Mouse (Mus musculus) hindbrain, embryonic 11.5 days (tissue): ENCODE data around the gene Muc1. TPM values are rescaled to one million over a fixed set of nuclear protein-coding genes. Genes with fewer than 3 reads are reported as not detected.

Experiments used
- ATAC-seq: fragments of 200-750 bp; cut with Nextera tagmentation; 2 replicates; pipeline ENCODE4 v1.8.0; 2017; ENCODE audit warnings: mild to moderate bottlenecking, moderate TSS enrichment, moderate library complexity; ENCODE audit not compliant: low FRiP score
- DNase-seq: peaks from one replicate; pipeline ENCODE4 v3.0.0-alpha.2; 2015; ENCODE audit warnings: low spot score
- H3K27ac ChIP-seq: fragments of 300-500 bp; sonication (generic); 2 replicates; pipeline ENCODE4 v1.5.1; 2014; ENCODE audit warnings: mild to moderate bottlenecking, low read depth, low read length
- H3K27me3 ChIP-seq: fragments of 300-500 bp; sonication (generic); 2 replicates; pipeline ENCODE4 v1.6.1; 2014; ENCODE audit warnings: mild to moderate bottlenecking, low read length, moderate library complexity, mixed read lengths; ENCODE audit not compliant: control insufficient read depth, insufficient read depth
- H3K36me3 ChIP-seq: fragments of 300-500 bp; sonication (generic); 2 replicates; pipeline ENCODE4 v1.6.1; 2014; ENCODE audit warnings: mild to moderate bottlenecking, low read length, moderate library complexity, mixed read lengths; ENCODE audit not compliant: control insufficient read depth, insufficient read depth
- H3K4me1 ChIP-seq: fragments of 300-500 bp; sonication (generic); replicated peaks from 2 replicates; pipeline ENCODE4 v1.6.1; 2014; ENCODE audit warnings: low read length, mixed read lengths; ENCODE audit not compliant: control insufficient read depth, insufficient read depth
- H3K4me2 ChIP-seq: fragments of 300-500 bp; sonication (generic); replicated peaks from 2 replicates; pipeline ENCODE4 v1.6.1; 2014; ENCODE audit warnings: mild to moderate bottlenecking, low read depth, low read length
- H3K4me3 ChIP-seq: fragments of 300-500 bp; sonication (generic); 2 replicates; pipeline ENCODE4 v1.5.1; 2014; ENCODE audit warnings: low read depth, low read length
- H3K9ac ChIP-seq: fragments of 300-500 bp; sonication (generic); 2 replicates; pipeline ENCODE4 v1.6.1; 2014; ENCODE audit warnings: low read depth, low read length
- H3K9me3 ChIP-seq: fragments of 300-500 bp; sonication (generic); 2 replicates; pipeline ENCODE4 v1.6.1; 2016; ENCODE audit warnings: low read length; ENCODE audit not compliant: control insufficient read depth
- WGBS: fragments of 180-500 bp; shearing (Covaris S2); extraction: QIAGEN DNeasy Blood & Tissue Kit; methylation state at CpG from one replicate; pipeline ENCODE4 v1.1.7; 2014; 5-methylcytosine and 5-hydroxymethylcytosine counted together
- polyA plus RNA-seq: library from polyadenylated mRNA; unstranded; fragments of >200 nt; fragmentation: Nextera tagmentation; extraction: Ambion mirVana; gene quantifications from 2 replicates; pipeline ENCODE4 v1.2.1, GENCODE M21; 2014

Muc1 gene
- polyA plus RNA-seq, 1 experiment from 2014 or later, result 1.4 TPM

GRCm38 (mm10) chr3:89226900-89227299 lies 2.0 kb upstream of the Muc1 start, which contains the start of gene Mtx1:
Gene Mtx1, minus strand, starts transcription at chr3:89227088.
- peak within 1 kb of the TSS; percentile 84 for H3K4me3 ChIP-seq
- no peak for DNase-seq
- peak within 1 kb of the TSS; percentile 83 for H3K9ac ChIP-seq
- no peak; the same call in 1 of the 2 replicates for ATAC-seq
- peak within 1 kb of the TSS; percentile 84 for H3K27ac ChIP-seq
- H3K36me3 ChIP-seq, result peaks cover 4% of the 10 kb centered on the region; the same call in 1 of the 2 replicates
- H3K9me3 ChIP-seq, result no peaks in the 10 kb centered on the region
- H3K4me1 ChIP-seq, result peaks cover 18% of the 10 kb centered on the region
- WGBS, result 2% methylated on average over 21 of the region's 21 CpGs
- H3K4me2 ChIP-seq, result peak within 1 kb of the TSS; percentile 84
- H3K27me3 ChIP-seq, result 0 out of 2 replicates have a peak, but pooled peaks cover 2% of the 10 kb centered on the region

- 2% methylated on average over 41 of the region's 41 CpGs for WGBS
- peaks cover 18% of the 10 kb centered on the region for H3K4me1 ChIP-seq
- no peaks in the 10 kb centered on the region for H3K9me3 ChIP-seq
- peak; percentile 99 for DNase-seq
- peak; percentile 76 for ATAC-seq
- H3K9ac ChIP-seq, result peak overlapping the region; percentile 83
- H3K4me3 ChIP-seq, result peak overlapping the region; percentile 84
- H3K4me2 ChIP-seq, result peak overlapping the region; percentile 84
- H3K27me3 ChIP-seq, result 0 out of 2 replicates have a peak, but pooled peaks cover 2% of the 10 kb centered on the region
- H3K27ac ChIP-seq, result peak overlapping the region; percentile 84
- peaks cover 4% of the 10 kb centered on the region; the same call in 1 of the 2 replicates for H3K36me3 ChIP-seq
These were observed 1.3 kb upstream of the Muc1 start for GRCm38 (mm10) chr3:89227307-89228179.

DNA sequence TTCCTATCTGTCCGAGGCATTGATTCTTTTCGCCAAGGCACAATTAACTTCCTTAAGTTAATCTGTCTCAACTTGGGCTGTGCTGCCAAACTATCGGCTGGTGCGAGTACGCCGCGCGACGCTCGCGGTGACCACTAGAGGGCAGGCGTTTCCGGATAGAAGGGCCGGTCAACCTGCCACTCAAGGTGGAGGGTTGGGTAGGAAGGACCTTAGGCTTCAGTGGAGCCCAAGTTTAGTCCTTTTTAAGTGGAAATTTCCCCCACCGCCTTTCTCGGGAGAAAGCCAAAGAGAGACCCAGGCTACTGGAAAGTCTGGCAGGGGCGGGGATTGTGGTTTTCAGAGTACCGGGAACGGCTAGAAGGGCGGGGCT lies 692 bp upstream of the Muc1 start:
- Histone ChIP-seq H3K9ac (peak overlapping the region; percentile 83), H3K36me3 (peaks cover 4% of the 10 kb centered on the region; the same call in 1 of the 2 replicates), H3K9me3 (no peaks in the 10 kb centered on the region), H3K27ac (peak overlapping the region; percentile 84), H3K27me3 (0 out of 2 replicates have a peak, but pooled peaks cover 2% of the 10 kb centered on the region), H3K4me3 (peak overlapping the region; percentile 84), H3K4me1 (peaks cover 18% of the 10 kb centered on the region), H3K4me2 (peak overlapping the region; percentile 84)
- peak; percentile 94 for DNase-seq
- ATAC-seq, result peak; percentile 20; the same call in 1 of the 2 replicates
- WGBS, result 0% methylated on average over 20 of the region's 20 CpGs

DNA sequence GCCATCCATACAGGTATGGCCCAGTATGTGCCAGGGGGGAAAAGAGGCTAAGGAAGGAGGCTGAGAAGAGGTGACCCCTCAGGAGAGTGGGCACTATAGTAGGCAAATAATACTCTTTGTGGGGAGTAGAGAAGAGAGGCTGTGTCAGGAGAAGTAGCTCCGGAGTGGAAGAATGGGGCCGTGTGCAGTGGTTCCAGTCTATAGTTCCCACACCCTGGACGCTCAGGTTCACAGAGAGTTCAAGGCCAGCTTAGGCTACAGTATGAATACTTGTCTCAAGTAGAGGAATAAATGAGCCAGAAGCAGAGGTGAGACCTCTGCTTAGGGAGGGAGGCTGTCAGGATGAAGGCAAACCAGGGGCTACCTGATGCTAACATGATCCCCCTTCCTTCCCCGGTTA lies 419 bp downstream of the Muc1 start:
- H3K4me1 ChIP-seq, result peaks cover 10% of the 10 kb centered on the region
- no peak overlapping the region for H3K27ac ChIP-seq
- H3K4me3 ChIP-seq, result no peak overlapping the region
- H3K9ac ChIP-seq, result no peak overlapping the region
- DNase-seq (no peak), ATAC-seq (no peak)
- no peak overlapping the region for H3K4me2 ChIP-seq
- 58% methylated on average over 4 of the region's 4 CpGs for WGBS
- H3K9me3 ChIP-seq, result no peaks in the 10 kb centered on the region
- H3K36me3 ChIP-seq, result no peaks in the 10 kb centered on the region
- H3K27me3 ChIP-seq, result 0 out of 2 replicates have a peak, but pooled peaks cover 2% of the 10 kb centered on the region

DNA sequence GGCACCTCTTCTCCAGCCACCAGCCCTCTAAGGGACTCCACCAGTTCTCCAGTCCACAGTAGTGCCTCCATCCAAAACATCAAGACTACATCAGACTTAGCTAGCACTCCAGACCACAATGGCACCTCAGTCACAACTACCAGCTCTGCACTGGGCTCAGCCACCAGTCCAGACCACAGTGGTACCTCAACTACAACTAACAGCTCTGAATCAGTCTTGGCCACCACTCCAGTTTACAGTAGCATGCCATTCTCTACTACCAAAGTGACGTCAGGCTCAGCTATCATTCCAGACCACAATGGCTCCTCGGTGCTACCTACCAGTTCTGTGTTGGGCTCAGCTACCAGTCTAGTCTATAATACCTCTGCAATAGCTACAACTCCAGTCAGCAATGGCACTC lies 1.7 kb downstream of the Muc1 start:
- H3K9me3 ChIP-seq, result no peaks in the 10 kb centered on the region
- 89% methylated on average over 2 of the region's 2 CpGs for WGBS

GRCm38 (mm10) chr3:89231345-89231744 lies 2.5 kb downstream of the Muc1 start:
- H3K9ac ChIP-seq, result no peak overlapping the region
- no peak overlapping the region for H3K27ac ChIP-seq
- peaks cover 7% of the 10 kb centered on the region; the same call in 1 of the 2 replicates for H3K4me1 ChIP-seq
- no peaks in the 10 kb centered on the region for H3K9me3 ChIP-seq
- 75% methylated on average over 7 of the region's 7 CpGs for WGBS
- H3K4me3 ChIP-seq, result no peak overlapping the region
- no peaks in the 10 kb centered on the region for H3K36me3 ChIP-seq
- ATAC-seq, result no peak
- H3K27me3 ChIP-seq, result no peaks in the 10 kb centered on the region
- DNase-seq, result no peak
- no peak overlapping the region for H3K4me2 ChIP-seq

More for the DNA sequence above, 1.7 kb downstream of the Muc1 start:
- Histone ChIP-seq H3K36me3 (no peaks in the 10 kb centered on the region), H3K27me3 (no peaks in the 10 kb centered on the region), H3K4me1 (peaks cover 9% of the 10 kb centered on the region; the same call in 1 of the 2 replicates), H3K4me3 (no peak overlapping the region), H3K4me2 (no peak overlapping the region), H3K27ac (no peak overlapping the region), H3K9ac (no peak overlapping the region)
- no peak for DNase-seq
- no peak for ATAC-seq

- Histone ChIP-seq H3K27ac (no peak overlapping the region), H3K27me3 (no peaks in the 10 kb centered on the region), H3K4me1 (peaks cover 7% of the 10 kb centered on the region; the same call in 1 of the 2 replicates), H3K4me2 (no peak overlapping the region), H3K9me3 (no peaks in the 10 kb centered on the region), H3K36me3 (no peaks in the 10 kb centered on the region), H3K4me3 (no peak overlapping the region), H3K9ac (no peak overlapping the region)
- no peak for DNase-seq
- WGBS, result 79% methylated on average over 16 of the region's 16 CpGs
- no peak for ATAC-seq
These were observed 3.0 kb downstream of the Muc1 start for GRCm38 (mm10) chr3:89231772-89232275.

DNA sequence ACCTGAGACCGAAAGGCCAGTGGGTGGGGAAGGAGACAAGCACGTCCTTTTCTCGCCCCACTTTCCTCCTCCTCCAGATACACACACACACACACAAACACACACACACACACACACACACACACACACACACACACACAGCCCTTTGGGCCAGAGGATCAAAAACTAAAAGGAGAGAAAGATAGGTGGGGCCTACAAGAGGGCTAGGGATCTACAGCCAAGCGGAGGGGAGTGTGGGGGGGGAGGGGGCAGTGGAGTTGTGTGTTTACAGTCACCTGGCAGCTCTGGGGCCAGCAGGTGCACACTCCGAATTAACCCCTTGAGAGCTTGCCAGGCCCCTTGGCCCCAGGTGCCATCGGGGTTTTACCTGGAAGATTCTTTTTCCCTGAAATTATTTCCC lies 3.8 kb downstream of the Muc1 start:
- Histone ChIP-seq H3K4me1 (peaks cover 5% of the 10 kb centered on the region; the same call in 1 of the 2 replicates), H3K27me3 (no peaks in the 10 kb centered on the region), H3K4me2 (no peak overlapping the region), H3K36me3 (no peaks in the 10 kb centered on the region), H3K4me3 (no peak overlapping the region), H3K9ac (no peak overlapping the region), H3K9me3 (no peaks in the 10 kb centered on the region), H3K27ac (no peak overlapping the region)
- WGBS, result 70% methylated on average over 6 of the region's 6 CpGs
- ATAC-seq, result no peak
- no peak for DNase-seq
